Comparison of ENCODE assay signal across 8 mouse cellular contexts in the genomic region with DNA sequence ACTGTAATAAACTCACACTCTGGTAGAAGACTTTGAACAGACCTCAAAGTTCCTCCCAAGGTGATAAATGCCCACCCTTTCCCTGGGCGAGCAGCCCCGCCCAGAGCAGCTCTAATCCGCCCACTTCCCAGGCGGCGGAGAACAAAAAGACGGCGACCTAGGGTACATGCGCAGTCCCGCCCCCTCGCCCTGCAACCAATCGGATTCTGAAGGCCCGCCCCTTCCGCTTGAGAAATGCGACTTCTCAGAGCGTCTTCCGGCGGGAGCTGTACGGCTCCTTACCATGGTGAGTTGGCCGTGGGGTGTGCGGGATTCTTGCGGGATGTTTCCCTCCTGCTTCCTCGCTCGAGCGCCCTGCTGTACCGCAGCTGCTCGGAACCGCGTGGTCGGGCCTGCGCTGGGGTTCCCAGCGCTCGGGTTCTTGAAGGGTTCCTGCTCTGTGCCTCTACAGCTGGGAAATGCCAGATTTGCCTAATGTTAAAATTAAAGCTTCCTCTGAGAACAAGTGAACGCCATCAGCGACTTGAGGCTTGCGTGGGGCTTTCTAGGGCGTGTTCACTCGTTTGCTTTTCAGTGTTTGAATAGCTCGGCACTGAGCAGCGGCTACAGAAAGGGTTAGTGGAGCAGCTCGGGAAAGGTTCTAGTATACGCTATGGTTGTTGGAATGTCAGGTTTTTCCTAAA. TPM values are rescaled to one million over a fixed set of nuclear protein-coding genes. Genes with fewer than 3 reads are reported as not detected.
DNase-seq lines count a peak whose midpoint lies in the region; ATAC-seq and TF ChIP-seq lines count a peak whose summit lies in the region.

A gene (plus strand): TSS at position 226 of the 683 bp plus-strand sequence.

- peaks cover 17% of the 10 kb centered on the region for H3K4me1 ChIP-seq in forebrain, embryonic 10.5 days
- H3K4me1 ChIP-seq in heart, embryonic 15.5 days (replicated peaks), result peaks cover 11% of the 10 kb centered on the region
- H3K4me1 ChIP-seq in liver, embryonic 14.5 days (replicated peaks; ENCODE audit: control insufficient read depth in 2 of 2, insufficient read depth in 2 of 2, low read length in 1 of 2), result peaks cover 10 to 11% of the 10 kb centered on the region in 2 experiments
- no peaks in the 10 kb centered on the region for H3K4me1 ChIP-seq in neural tube, embryonic 11.5 days (ENCODE audit: control insufficient read depth, insufficient read depth, low read length)
- no peaks in the 10 kb centered on the region for H3K4me1 ChIP-seq in stomach, postnatal 0 days (replicated peaks; ENCODE audit: control insufficient read depth, insufficient read depth)

- H3K9ac ChIP-seq in heart, embryonic 15.5 days, result peak within 1 kb of the TSS; percentile 98
- H3K9ac ChIP-seq in liver, embryonic 14.5 days (replicated peaks), result peak within 1 kb of the TSS; percentile 94
- H3K9ac ChIP-seq in neural tube, embryonic 11.5 days (ENCODE audit: low read length), result peak within 1 kb of the TSS; percentile 93
- H3K9ac ChIP-seq in stomach, postnatal 0 days (ENCODE audit: low read length), result peak within 1 kb of the TSS; percentile 93

- H3K9me3 ChIP-seq in forebrain, embryonic 10.5 days, result no peaks in the 10 kb centered on the region
- H3K9me3 ChIP-seq in heart, embryonic 15.5 days (replicated peaks), result no peaks in the 10 kb centered on the region
- no peaks in the 10 kb centered on the region for H3K9me3 ChIP-seq in liver, embryonic 14.5 days (ENCODE audit: control insufficient read depth, low read length)
- no peaks in the 10 kb centered on the region for H3K9me3 ChIP-seq in neural tube, embryonic 11.5 days (ENCODE audit: control insufficient read depth, low read length)
- H3K9me3 ChIP-seq in stomach, postnatal 0 days (ENCODE audit: control insufficient read depth, low read length), result no peaks in the 10 kb centered on the region

- H3K4me3 ChIP-seq in forebrain, embryonic 10.5 days, result peak within 1 kb of the TSS; percentile 96
- peak within 1 kb of the TSS; percentile 91 for H3K4me3 ChIP-seq in heart, embryonic 15.5 days
- H3K4me3 ChIP-seq in liver, embryonic 14.5 days (ENCODE audit: insufficient read depth in 1 of 2, low read depth in 2 of 2, low read length in 2 of 2), result peak within 1 kb of the TSS; percentile 75 to 85
- H3K4me3 ChIP-seq in neural tube, embryonic 11.5 days (ENCODE audit: low read depth, low read length), result peak within 1 kb of the TSS; percentile 90
- H3K4me3 ChIP-seq in stomach, postnatal 0 days (ENCODE audit: low read depth, low read length), result peak within 1 kb of the TSS; percentile 90

- TF ChIP-seq CTCF in liver, embryonic 14.5 days (IDR thresholded peaks at IDR 0.05; ENCODE audit: low read depth), result no peak
- no peak for TF ChIP-seq CTCF in stomach, postnatal 0 days (IDR thresholded peaks at IDR 0.05; ENCODE audit: low read depth)

- WGBS in forebrain, embryonic 10.5 days, result under 1% methylated on average over 41 of the region's 41 CpGs
- under 1% methylated on average over 41 of the region's 41 CpGs for WGBS in heart, embryonic 15.5 days
- under 1% methylated on average over 41 of the region's 41 CpGs for WGBS in liver, embryonic 14.5 days (ENCODE audit: insufficient replicate concordance)
- WGBS in neural tube, embryonic 11.5 days, result under 1% methylated on average over 41 of the region's 41 CpGs
- WGBS in stomach, postnatal 0 days, result under 1% methylated on average over 41 of the region's 41 CpGs

- no peaks in the 10 kb centered on the region for H3K27me3 ChIP-seq in forebrain, embryonic 10.5 days (ENCODE audit: poor library complexity, severe bottlenecking)
- no peaks in the 10 kb centered on the region for H3K27me3 ChIP-seq in heart, embryonic 15.5 days
- no peaks in the 10 kb centered on the region for H3K27me3 ChIP-seq in liver, embryonic 14.5 days (ENCODE audit: control insufficient read depth, insufficient read depth, low read length)
- no peaks in the 10 kb centered on the region for H3K27me3 ChIP-seq in neural tube, embryonic 11.5 days (ENCODE audit: control insufficient read depth, insufficient read depth, low read length)
- H3K27me3 ChIP-seq in stomach, postnatal 0 days (ENCODE audit: control insufficient read depth, insufficient read depth, low read length), result no peaks in the 10 kb centered on the region

- no peak for TF ChIP-seq EP300 in liver, embryonic 14.5 days (IDR thresholded peaks at IDR 0.05; ENCODE audit: low read depth)
- no peak for TF ChIP-seq EP300 in stomach, postnatal 0 days (optimal IDR thresholded peaks at IDR 0.05)

- peak within 1 kb of the TSS; percentile 91 for H3K27ac ChIP-seq in forebrain, embryonic 10.5 days
- peak within 1 kb of the TSS; percentile 88 for H3K27ac ChIP-seq in heart, embryonic 15.5 days
- H3K27ac ChIP-seq in liver, embryonic 14.5 days, result peak within 1 kb of the TSS; percentile 79
- peak within 1 kb of the TSS; percentile 58 for H3K27ac ChIP-seq in neural tube, embryonic 11.5 days (ENCODE audit: low read depth, low read length)
- H3K27ac ChIP-seq in stomach, postnatal 0 days (replicated peaks), result peak within 1 kb of the TSS; percentile 97

- peak within 1 kb of the TSS; percentile 71 for H3K4me2 ChIP-seq in heart, embryonic 15.5 days
- H3K4me2 ChIP-seq in liver, embryonic 14.5 days (ENCODE audit: low read depth), result peak within 1 kb of the TSS; percentile 89
- peak within 1 kb of the TSS; percentile 64 for H3K4me2 ChIP-seq in neural tube, embryonic 11.5 days (ENCODE audit: low read depth)
- peak within 1 kb of the TSS; percentile 67 for H3K4me2 ChIP-seq in stomach, postnatal 0 days (replicated peaks; ENCODE audit: low read depth)

- H3K36me3 ChIP-seq in forebrain, embryonic 10.5 days (replicated peaks), result no peaks in the 10 kb centered on the region
- no peaks in the 10 kb centered on the region for H3K36me3 ChIP-seq in heart, embryonic 15.5 days
- H3K36me3 ChIP-seq in liver, embryonic 14.5 days (replicated peaks; ENCODE audit: control insufficient read depth, insufficient read depth, low read depth), result no peaks in the 10 kb centered on the region
- no peaks in the 10 kb centered on the region for H3K36me3 ChIP-seq in neural tube, embryonic 11.5 days (ENCODE audit: control insufficient read depth, insufficient read depth, low read length)
- no peaks in the 10 kb centered on the region for H3K36me3 ChIP-seq in stomach, postnatal 0 days (ENCODE audit: control insufficient read depth, insufficient read depth, low read length)

- peak; percentile 92 to 95 for DNase-seq in CD8-positive naive resting alpha-beta T cell, adult 2 months (ENCODE audit: low read depth in 2 of 2, low spot score in 2 of 2)
- DNase-seq in c-Kit-positive CD71-negative TER-119-negative erythroid progenitor cells, embryonic 14.5 days (ENCODE audit: low read depth), result peak; percentile 96
- peak; percentile 97 for DNase-seq in forebrain, embryonic 10.5 days (ENCODE audit: extremely low spot score, low spot score)
- peak; percentile 98 to 99 for DNase-seq in kidney, postnatal 25 days
- DNase-seq in liver, embryonic 14.5 days (ENCODE audit: low read depth in 3 of 3, low spot score in 3 of 3), result peak; percentile 94 to 95 (median 94)
- DNase-seq in neural tube, embryonic 11.5 days (ENCODE audit: low spot score), result peak; percentile 95
- DNase-seq in stomach, postnatal 0 days (ENCODE audit: low spot score), result peak; percentile 97

- ATAC-seq in heart, embryonic 15.5 days (replicated peaks; ENCODE audit: insufficient number of reproducible peaks, insufficient read depth, low FRiP score, low read depth), result peak; percentile 99
- ATAC-seq in liver, embryonic 14.5 days (ENCODE audit: insufficient read depth), result peak; percentile 99
- peak; percentile 98 for ATAC-seq in neural tube, embryonic 11.5 days (ENCODE audit: insufficient read depth, low FRiP score, low TSS enrichment)
- ATAC-seq in stomach, postnatal 0 days (ENCODE audit: low FRiP score, low TSS enrichment), result peak; percentile 98

RNA-seq across cellular contexts. Expression of the gene that starts here (rescaled TPM):
- 33.8 and 35.4 TPM in 2 replicates for polyA plus RNA-seq in forebrain, embryonic 10.5 days (2016; fragmentation: Nextera tagmentation; extraction: Ambion mirVana)
- 23.7 and 28.6 TPM in 2 replicates for polyA plus RNA-seq in heart, embryonic 15.5 days (2015; fragmentation: Nextera tagmentation; extraction: Ambion mirVana)
- polyA plus RNA-seq in liver, embryonic 14.5 days (2012; rRNA removed), result 9.1 TPM in 2 replicates
- polyA plus RNA-seq in liver, embryonic 14.5 days (2014; fragmentation: Nextera tagmentation; extraction: Ambion mirVana), result 14.9 and 15.9 TPM in 2 replicates
- polyA plus RNA-seq in neural tube, embryonic 11.5 days (2014; fragmentation: Nextera tagmentation; extraction: Ambion mirVana), result 31.6 and 33.1 TPM in 2 replicates
- 27.4 and 29.4 TPM in 2 replicates for polyA plus RNA-seq in stomach, postnatal 0 days (2015; fragmentation: Nextera tagmentation; extraction: Ambion mirVana)

Comparison
In these comparisons a context has a peak if more than half of its experiments do, and no peak if none do; other contexts are left out.
1. Peak in every context shown above with its lines: DNase-seq, ATAC-seq, H3K4me3 ChIP-seq and H3K27ac ChIP-seq.